Mouse (Mus musculus) cortical plate, adult 2 months (tissue): ENCODE data around the gene Syn1. TPM values are rescaled to one million over a fixed set of nuclear protein-coding genes. Genes with fewer than 3 reads are reported as not detected.

Experiments
- H3K27ac ChIP-seq: fragments of 200-500 bp; 2 replicates; pipeline ENCODE4 v1.5.1; 2012; ENCODE audit warnings: low read length, control low read depth, inconsistent platforms; ENCODE audit not compliant: insufficient read depth
- H3K4me1 ChIP-seq: fragments of 200-500 bp; 2 replicates; pipeline ENCODE4 v1.6.1; 2011; ENCODE audit warnings: low read length; ENCODE audit not compliant: control insufficient read depth, insufficient read depth
- H3K4me3 ChIP-seq: fragments of 200-500 bp; 2 replicates; pipeline ENCODE4 v1.5.1; 2011; ENCODE audit warnings: mild to moderate bottlenecking, low read length, control low read depth; ENCODE audit not compliant: insufficient read depth
- CTCF ChIP-seq: fragments of 200-500 bp; IDR thresholded peaks from 2 replicates; pipeline ENCODE4 v1.5.1; 2011; ENCODE audit warnings: mild to moderate bottlenecking, control low read depth, low read length; ENCODE audit not compliant: insufficient read depth; ENCODE audit errors: extremely low read depth
- POLR2A ChIP-seq: fragments of 200-500 bp; IDR thresholded peaks from 2 replicates; pipeline ENCODE4 v1.6.1; 2011; ENCODE audit warnings: mild to moderate bottlenecking, low read length, control low read depth; ENCODE audit not compliant: insufficient read depth; ENCODE audit errors: extremely low read depth
- polyA plus RNA-seq: library from polyadenylated mRNA; depleted of rRNA; stranded (reverse); fragments of >200 nt; gene quantifications from 2 replicates; pipeline ENCODE4 v1.2.3, GENCODE M21; 2012; rRNA removed

Syn1 gene
- polyA plus RNA-seq, 1 experiment, result 303 TPM

DNA sequence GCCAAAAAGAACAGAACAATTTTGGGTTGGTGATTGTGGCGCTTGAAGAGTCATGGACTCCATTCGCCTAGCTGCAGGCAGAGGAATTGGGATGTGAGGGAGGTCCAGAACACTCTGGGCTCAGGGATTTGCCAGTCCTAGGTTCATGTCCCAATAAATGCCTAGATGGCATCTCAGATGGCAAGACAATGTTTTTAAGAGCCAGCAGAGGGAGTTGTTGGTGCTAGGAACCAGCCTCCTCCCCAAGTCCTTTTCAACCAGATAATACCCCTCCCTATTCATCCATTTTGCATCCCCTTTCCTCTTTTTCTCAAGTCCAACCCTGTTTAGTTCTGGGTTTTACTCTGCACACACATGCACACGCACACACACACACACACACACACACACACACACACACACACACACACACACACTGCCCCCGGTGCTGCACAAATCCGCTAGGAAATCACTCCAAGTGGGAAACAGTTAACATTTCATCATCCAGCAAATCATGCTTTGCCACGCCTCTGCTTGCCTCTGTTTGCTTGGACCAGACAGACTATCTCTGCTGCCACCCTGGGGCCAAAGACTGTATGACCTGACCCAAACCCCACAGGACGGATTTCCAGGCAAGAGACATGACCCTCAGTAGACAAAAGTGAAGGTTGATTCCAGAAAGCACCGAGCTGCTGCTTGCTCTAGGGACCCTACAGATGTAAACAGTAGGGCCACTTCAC lies 100.9 kb downstream of the Syn1 start:
- TF ChIP-seq POLR2A, result no peak
- TF ChIP-seq CTCF, result 0 out of 2 replicates have a peak, but pooled peaks have one; percentile 6
- H3K27ac ChIP-seq, result peak overlapping the region; percentile 48; the same call in 1 of the 2 replicates
- H3K4me3 ChIP-seq, result peak overlapping the region; percentile 48
- H3K4me1 ChIP-seq, result no peaks in the 10 kb centered on the region; the same call in 1 of the 2 replicates

DNA sequence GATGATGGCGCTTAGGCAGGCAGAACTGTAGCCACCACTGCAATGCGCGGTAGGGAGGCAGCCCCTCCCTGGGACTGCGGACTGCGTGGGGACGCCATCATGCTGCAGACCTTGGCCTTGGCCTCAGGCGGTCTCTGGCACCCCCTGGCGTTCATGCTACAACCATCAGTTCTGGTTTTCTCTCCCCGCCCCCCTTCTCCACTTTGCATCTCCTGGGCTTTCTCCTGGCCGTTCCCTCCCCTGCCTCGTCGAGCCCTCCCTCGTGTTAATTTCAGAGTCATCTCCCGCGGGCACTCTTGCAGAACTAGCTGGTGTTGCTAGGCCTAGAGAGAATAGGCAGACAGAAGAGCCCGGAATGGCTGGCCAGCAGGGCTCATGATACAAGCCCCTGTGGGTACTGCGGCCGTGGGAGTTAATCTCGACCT lies 101.6 kb downstream of the Syn1 start:
- Histone ChIP-seq H3K4me3 (peak overlapping the region; percentile 48), H3K27ac (peak overlapping the region; percentile 48; the same call in 1 of the 2 replicates), H3K4me1 (no peaks in the 10 kb centered on the region; the same call in 1 of the 2 replicates)
- TF ChIP-seq POLR2A (peak; percentile 28; the same call in 1 of the 2 replicates), CTCF (peak; percentile 50)

DNA sequence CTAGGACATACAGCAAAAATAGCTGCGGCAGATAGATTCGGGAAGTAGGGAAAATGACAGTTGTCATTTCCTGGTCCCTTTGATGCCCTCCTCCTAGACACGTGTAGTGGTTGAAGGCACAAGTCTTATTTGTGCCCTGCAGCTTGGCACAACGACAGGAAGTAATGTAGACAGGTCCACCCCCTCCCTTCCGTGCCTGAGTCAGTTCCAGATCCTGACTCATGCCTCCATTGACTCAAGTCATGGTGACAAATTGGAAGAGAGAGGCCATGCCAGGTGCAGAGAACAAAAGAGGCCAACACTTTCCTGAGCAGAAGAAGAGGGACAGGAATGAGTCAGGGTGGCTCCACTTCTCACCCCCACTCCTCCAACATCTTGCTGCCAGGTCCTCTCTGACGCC lies 103.8 kb downstream of the Syn1 start:
- Histone ChIP-seq H3K27ac (no peak overlapping the region), H3K4me3 (no peak overlapping the region), H3K4me1 (no peaks in the 10 kb centered on the region; the same call in 1 of the 2 replicates)
- no peak for TF ChIP-seq POLR2A
- TF ChIP-seq CTCF, result no peak

Other genes with a start within 250 kb of the Syn1 start
- gene Cdk16, start 233.1 kb downstream of the Syn1 start, polyA plus RNA-seq, result 477 and 489 TPM in 2 replicates
- 95.7 and 99.6 TPM in 2 replicates for gene Usp11, start 217.1 kb downstream of the Syn1 start, polyA plus RNA-seq
- gene Araf, start 123.2 kb downstream of the Syn1 start, polyA plus RNA-seq, result 200 and 204 TPM in 2 replicates
- gene Timp1, start 50.8 kb downstream of the Syn1 start, polyA plus RNA-seq, result 0.68 and 1.5 TPM in 2 replicates
- gene Cfp, start 10.6 kb upstream of the Syn1 start, polyA plus RNA-seq, result 18.4 and 22.0 TPM in 2 replicates
- gene Elk1, start 29.6 kb upstream of the Syn1 start, polyA plus RNA-seq, result 40.2 and 44.3 TPM in 2 replicates
- 14.4 and 14.9 TPM in 2 replicates for gene Uxt, start 41.0 kb upstream of the Syn1 start, polyA plus RNA-seq
- 9.5 and 9.7 TPM in 2 replicates for gene Zfp182, start 141.3 kb upstream of the Syn1 start, polyA plus RNA-seq
- gene Spaca5, start 147.4 kb upstream of the Syn1 start, polyA plus RNA-seq, result not detected in 2 replicates
- gene Zfp300, start 168.5 kb upstream of the Syn1 start, polyA plus RNA-seq, result 1.3 and 1.4 TPM in 2 replicates
- gene Ssxa1, start 194.8 kb upstream of the Syn1 start, polyA plus RNA-seq, result not detected in 2 replicates